Mouse (Mus musculus) lung, embryonic 14.5 days (tissue): ENCODE results near the gene AC124502.3. TPM values are rescaled to one million over a fixed set of nuclear protein-coding genes. Genes with fewer than 3 reads are reported as not detected.
"Not testable (repeated sequence)": the region's sequence is repeated elsewhere in the genome, so short reads cannot be mapped to it uniquely, and the experiment has no call there.

Source experiments
- ATAC-seq: fragments of 200-750 bp; cut with Nextera tagmentation; 2 replicates; pipeline ENCODE4 v1.8.0; 2017; ENCODE audit warnings: mild to moderate bottlenecking, moderate TSS enrichment, moderate library complexity; ENCODE audit not compliant: insufficient read depth
- DNase-seq: peaks from one replicate; pipeline ENCODE4 v3.0.0-alpha.2; 2015
- H3K27ac ChIP-seq: fragments of 300-500 bp; sonication (generic); 2 replicates; pipeline ENCODE4 v1.5.1; 2014; ENCODE audit warnings: low read depth, mild to moderate bottlenecking, moderate library complexity
- H3K27me3 ChIP-seq: fragments of 300-500 bp; sonication (generic); 2 replicates; pipeline ENCODE4 v1.6.1; 2014; ENCODE audit warnings: low read length, control low read depth; ENCODE audit not compliant: insufficient read depth
- H3K36me3 ChIP-seq: fragments of 300-500 bp; sonication (generic); 2 replicates; pipeline ENCODE4 v1.6.1; 2014; ENCODE audit warnings: control low read depth; ENCODE audit not compliant: insufficient read depth
- H3K4me1 ChIP-seq: fragments of 300-500 bp; sonication (generic); 2 replicates; pipeline ENCODE4 v1.6.1; 2014; ENCODE audit warnings: antibody characterized with exemption, control low read depth; ENCODE audit not compliant: insufficient read depth
- H3K4me2 ChIP-seq: fragments of 300-500 bp; sonication (generic); 2 replicates; pipeline ENCODE4 v1.6.1; 2014; ENCODE audit warnings: mild to moderate bottlenecking
- H3K4me3 ChIP-seq: fragments of 300-500 bp; sonication (generic); 2 replicates; pipeline ENCODE4 v1.5.1; 2014; ENCODE audit warnings: low read depth, low read length
- H3K9ac ChIP-seq: fragments of 300-500 bp; sonication (generic); 2 replicates; pipeline ENCODE4 v1.6.1; 2014
- H3K9me3 ChIP-seq: fragments of 300-500 bp; sonication (generic); 2 replicates; pipeline ENCODE4 v1.6.1; 2016; ENCODE audit warnings: low read depth, low read length, control low read depth
- CTCF ChIP-seq: IDR thresholded peaks from 2 replicates; pipeline ENCODE4 v1.5.1; 2016; ENCODE audit warnings: antibody characterized with exemption, low read depth
- WGBS: fragments of 180-500 bp; shearing (Covaris S2); extraction: QIAGEN DNeasy Blood & Tissue Kit; methylation state at CpG from one replicate; pipeline ENCODE4 v1.1.7; 2014; 5-methylcytosine and 5-hydroxymethylcytosine counted together
- polyA plus RNA-seq: library from polyadenylated mRNA; unstranded; fragments of >200 nt; fragmentation: Nextera tagmentation; extraction: Ambion mirVana; gene quantifications from 2 replicates; pipeline ENCODE4 v1.2.1, GENCODE M21; 2014

AC124502.3 gene
- polyA plus RNA-seq, 1 experiment from 2014 or later, result 1.8 TPM

DNA sequence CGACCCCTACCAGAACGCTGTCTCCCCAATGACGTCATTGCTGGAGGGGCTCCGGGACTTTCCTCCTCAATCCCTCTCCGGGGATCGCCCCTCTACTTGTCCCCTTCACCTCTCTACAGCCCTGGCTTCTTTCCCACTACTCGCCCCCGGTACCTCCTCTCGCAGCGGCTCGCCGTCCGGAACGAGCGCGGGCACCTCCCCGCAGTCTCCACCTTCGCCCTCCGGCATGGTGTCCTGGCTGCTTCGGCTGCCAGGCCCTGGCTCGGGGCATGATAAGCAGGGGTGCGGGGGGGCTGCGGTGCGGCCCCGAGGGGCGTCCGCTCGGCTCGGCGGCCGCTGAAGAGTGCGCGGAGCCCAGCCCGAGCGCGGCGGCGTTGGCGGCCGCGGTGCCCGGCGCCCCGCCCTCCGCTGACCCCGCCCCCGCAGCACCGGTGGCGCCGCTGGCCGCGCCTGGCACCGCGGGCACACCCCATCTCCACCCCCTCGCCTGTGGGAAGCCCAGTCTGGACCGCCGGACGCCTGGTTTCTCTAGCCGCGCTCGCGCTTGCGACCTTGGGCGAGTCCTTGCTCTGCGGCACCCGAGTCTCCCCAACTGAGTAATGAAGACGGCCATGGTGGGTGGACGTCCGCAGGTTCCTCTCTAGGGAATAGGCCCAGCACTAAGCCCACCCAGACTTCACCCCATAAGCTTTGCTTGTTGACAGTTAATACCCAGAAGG, 46.6 kb downstream of the AC124502.3 start, which contains the start of gene Tmem151a:
Gene Tmem151a, minus strand, starts transcription at position 387 of the 719 bp plus-strand sequence.
- under 1% methylated on average over 69 of the region's 69 CpGs for WGBS
- no peaks in the 10 kb centered on the region for H3K9me3 ChIP-seq
- no peak for ATAC-seq
- no peak within 1 kb of the TSS; the same call in 1 of the 2 replicates for H3K9ac ChIP-seq
- H3K4me2 ChIP-seq, result peak within 1 kb of the TSS; percentile 76
- peaks cover 10% of the 10 kb centered on the region; the same call in 1 of the 2 replicates for H3K36me3 ChIP-seq
- peaks cover 8% of the 10 kb centered on the region; the same call in 1 of the 2 replicates for H3K4me1 ChIP-seq
- no peak for DNase-seq
- TF ChIP-seq CTCF, result no peak
- H3K27ac ChIP-seq, result no peak within 1 kb of the TSS
- H3K27me3 ChIP-seq, result peaks cover 58% of the 10 kb centered on the region
- peak within 1 kb of the TSS; percentile 44 for H3K4me3 ChIP-seq

DNA sequence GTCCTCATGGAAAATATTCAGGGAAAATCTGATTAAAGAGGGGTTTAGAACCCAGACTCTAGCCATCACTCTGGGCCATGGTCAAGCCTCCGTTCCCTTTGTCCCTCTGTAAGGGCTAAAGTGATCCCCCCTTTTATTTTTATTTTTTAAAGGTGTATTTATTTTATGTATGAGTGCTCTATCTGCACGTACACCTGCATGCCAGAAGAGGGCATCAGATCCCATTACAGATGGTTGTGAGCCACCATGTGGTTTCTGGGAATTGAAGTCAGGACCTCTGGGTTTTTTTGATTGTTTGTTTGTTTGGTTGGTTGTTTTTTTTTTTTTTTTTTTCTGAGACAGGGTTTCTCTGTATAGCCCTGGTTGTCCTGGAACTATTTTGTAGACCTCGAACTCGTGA, 47.8 kb downstream of the AC124502.3 start:
- H3K4me1 ChIP-seq, ATAC-seq, H3K4me2 ChIP-seq, H3K4me3 ChIP-seq, H3K9me3 ChIP-seq, H3K27ac ChIP-seq, H3K9ac ChIP-seq, DNase-seq: not testable (repeated sequence)
- peaks cover 21% of the 10 kb centered on the region; the same call in 1 of the 2 replicates for H3K36me3 ChIP-seq
- 48% methylated on average over 4 of the region's 4 CpGs for WGBS
- peaks cover 49% of the 10 kb centered on the region for H3K27me3 ChIP-seq

DNA sequence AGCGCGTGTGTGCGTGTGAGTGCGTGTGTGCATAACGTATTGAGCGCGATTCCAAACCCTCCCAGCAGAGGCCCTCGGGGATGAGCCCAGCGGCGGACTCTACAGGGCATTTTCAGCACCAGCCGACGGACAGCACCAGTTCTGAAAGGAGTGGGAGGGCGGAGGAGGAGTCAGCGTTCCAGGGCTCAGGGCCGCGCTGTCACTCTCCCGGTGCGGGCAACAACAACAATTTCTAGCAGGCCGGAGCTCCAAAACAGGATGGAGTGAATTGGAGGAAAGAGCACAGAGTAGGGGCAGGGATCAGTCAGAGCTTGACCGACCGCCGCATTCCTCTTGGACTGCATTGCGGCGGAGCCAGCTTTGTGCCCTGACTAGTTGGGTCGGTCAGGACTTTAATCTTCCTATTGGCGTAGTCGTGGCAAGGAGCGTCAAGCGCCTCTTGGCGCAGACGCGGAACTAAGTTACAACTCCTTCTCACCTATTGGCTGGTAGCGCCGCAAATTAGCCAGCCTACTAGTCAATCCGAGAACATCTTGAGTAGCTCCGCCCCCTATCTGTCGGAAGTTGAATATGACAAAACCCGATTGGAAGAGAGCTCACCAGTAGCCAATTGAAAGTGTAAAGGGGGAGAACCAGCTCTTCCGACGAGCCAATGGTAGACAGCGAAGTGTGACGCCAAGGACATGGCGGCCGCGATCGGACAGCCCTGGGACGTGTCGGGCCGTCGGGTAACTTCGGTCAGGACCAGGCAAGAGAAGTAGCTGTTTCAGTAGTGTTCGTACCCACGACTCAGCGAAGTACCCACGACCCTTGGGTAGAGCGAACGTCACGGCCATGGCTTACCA, 49.4 kb downstream of the AC124502.3 start, which contains the start of gene Yif1a:
Gene Yif1a, plus strand, starts transcription at position 655 of the 845 bp plus-strand sequence.
- peak within 1 kb of the TSS; percentile 76 for H3K27ac ChIP-seq
- under 1% methylated on average over 58 of the region's 58 CpGs for WGBS

DNA sequence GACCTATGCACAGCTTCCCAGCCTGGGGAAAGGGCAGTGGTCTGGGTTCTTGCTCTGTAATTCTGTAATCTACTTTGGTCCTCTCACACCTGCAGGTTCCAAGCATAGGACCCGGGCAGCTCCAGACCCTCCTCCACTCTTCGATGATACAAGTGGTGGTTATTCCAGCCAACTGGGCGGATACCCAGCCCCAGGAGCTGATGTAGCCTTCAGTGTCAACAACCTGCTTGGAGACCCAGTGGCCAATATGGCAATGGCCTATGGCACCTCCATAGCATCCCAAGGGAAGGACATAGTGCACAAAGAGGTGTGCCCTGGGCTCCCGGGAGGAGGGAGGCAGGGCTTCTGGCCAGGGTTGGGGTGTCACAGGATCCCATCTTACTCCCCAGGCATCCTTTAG, 50.6 kb downstream of the AC124502.3 start:
- 90% methylated on average over 4 of the region's 4 CpGs for WGBS
- no peak for DNase-seq
- Histone ChIP-seq H3K9ac (peak overlapping the region; percentile 69; the same call in 1 of the 2 replicates), H3K9me3 (no peaks in the 10 kb centered on the region), H3K36me3 (peaks cover 39% of the 10 kb centered on the region; the same call in 1 of the 2 replicates), H3K4me1 (peaks cover 8% of the 10 kb centered on the region; the same call in 1 of the 2 replicates), H3K27me3 (peaks cover 21% of the 10 kb centered on the region), H3K4me3 (peak overlapping the region; percentile 82), H3K4me2 (peak overlapping the region; percentile 89), H3K27ac (no peak overlapping the region)
- no peak for ATAC-seq
- no peak for TF ChIP-seq CTCF

More for the DNA sequence above, 49.4 kb downstream of the AC124502.3 start, which contains the start of gene Yif1a:
- DNase-seq (peak; percentile 99), ATAC-seq (peak; percentile 96)
- peak within 1 kb of the TSS; percentile 89 for H3K4me2 ChIP-seq
- peak within 1 kb of the TSS; percentile 69 for H3K9ac ChIP-seq
- H3K4me3 ChIP-seq, result peak within 1 kb of the TSS; percentile 82
- peaks cover 35% of the 10 kb centered on the region; the same call in 1 of the 2 replicates for H3K36me3 ChIP-seq
- no peaks in the 10 kb centered on the region for H3K9me3 ChIP-seq
- H3K27me3 ChIP-seq, result peaks cover 33% of the 10 kb centered on the region
- TF ChIP-seq CTCF, result peak; percentile 77
- peaks cover 8% of the 10 kb centered on the region; the same call in 1 of the 2 replicates for H3K4me1 ChIP-seq

DNA sequence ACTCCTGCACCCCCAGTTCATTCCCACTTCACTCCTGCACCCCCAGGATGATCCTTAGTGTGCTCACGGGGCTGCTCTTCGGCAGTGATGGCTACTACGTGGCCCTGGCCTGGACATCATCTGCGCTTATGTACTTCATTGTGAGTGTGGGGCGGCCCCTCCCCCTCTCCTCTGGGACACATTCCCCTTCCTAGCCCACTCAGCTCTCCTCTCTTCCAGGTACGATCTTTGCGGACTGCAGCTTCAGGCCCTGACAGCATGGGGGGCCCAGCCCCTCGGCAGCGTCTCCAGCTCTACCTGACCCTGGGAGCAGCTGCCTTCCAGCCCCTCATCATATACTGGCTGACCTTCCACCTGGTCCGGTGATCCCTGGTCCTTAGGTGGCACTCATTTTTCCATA, 53.4 kb downstream of the AC124502.3 start:
- Histone ChIP-seq H3K4me3 (no peak overlapping the region), H3K4me2 (no peak overlapping the region), H3K27me3 (no peaks in the 10 kb centered on the region), H3K4me1 (peaks cover 8% of the 10 kb centered on the region; the same call in 1 of the 2 replicates), H3K9ac (no peak overlapping the region), H3K27ac (no peak overlapping the region), H3K9me3 (no peaks in the 10 kb centered on the region), H3K36me3 (peaks cover 39% of the 10 kb centered on the region; the same call in 1 of the 2 replicates)
- ATAC-seq, result no peak
- TF ChIP-seq CTCF, result no peak
- no peak for DNase-seq
- WGBS, result 84% methylated on average over 10 of the region's 10 CpGs

DNA sequence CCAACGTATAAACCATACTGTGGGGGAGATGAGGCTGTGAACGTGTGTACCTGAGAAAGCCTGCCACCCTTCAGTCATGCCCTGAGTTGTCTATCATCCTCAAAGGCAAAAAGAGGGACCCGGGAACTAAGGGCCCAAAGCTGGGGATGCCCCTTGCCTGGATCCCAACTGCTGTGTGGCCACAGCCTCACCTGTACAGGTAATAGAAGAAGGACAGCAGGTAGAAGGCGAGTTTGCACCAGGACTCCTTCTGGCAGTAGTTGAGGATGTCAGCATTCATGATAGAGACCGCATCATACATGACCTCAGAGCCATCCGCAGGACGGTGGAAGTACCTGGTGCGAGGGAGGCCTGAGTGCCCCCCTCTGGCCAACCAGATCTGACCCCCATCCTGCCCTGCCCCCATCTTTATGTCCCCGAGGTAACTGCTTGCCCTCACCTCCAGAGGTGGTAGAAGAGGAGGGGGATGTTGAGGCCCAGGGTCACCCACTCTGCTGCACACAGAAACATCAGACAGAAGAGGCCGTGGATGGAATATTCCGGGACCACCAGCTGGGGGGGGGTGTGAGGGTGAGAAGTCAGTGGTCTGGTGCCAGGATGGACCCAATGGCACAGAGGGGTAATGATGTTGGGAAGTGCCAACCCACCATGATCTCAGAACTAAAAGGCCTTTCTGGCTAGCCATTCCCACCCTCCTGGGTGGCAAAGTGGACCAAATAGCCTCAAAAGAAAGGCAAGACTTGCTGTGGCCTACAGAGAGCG, 55.0 kb downstream of the AC124502.3 start:
- ATAC-seq (no peak), DNase-seq (no peak)
- Histone ChIP-seq H3K36me3 (peaks cover 39% of the 10 kb centered on the region; the same call in 1 of the 2 replicates), H3K27me3 (no peaks in the 10 kb centered on the region), H3K27ac (no peak overlapping the region), H3K4me1 (peaks cover 8% of the 10 kb centered on the region; the same call in 1 of the 2 replicates), H3K9ac (no peak overlapping the region), H3K4me2 (no peak overlapping the region), H3K9me3 (no peaks in the 10 kb centered on the region), H3K4me3 (no peak overlapping the region)
- TF ChIP-seq CTCF, result no peak
- 65% methylated on average over 12 of the region's 12 CpGs for WGBS
